Mouse (Mus musculus): Measurements from ENCODE around the gene Acbd3. TPM values are rescaled to one million over a fixed set of nuclear protein-coding genes. Genes with fewer than 3 reads are reported as not detected.

Acbd3 gene
- total RNA-seq (2022) = 10 to 100 TPM; 48.1 to 51.3 (median 50.6) TPM

GRCm38 (mm10) chr1:180725704-180726179 lies at the start of gene Acbd3:
TSS of gene Acbd3 (plus strand) at chr1:180726043.
- peak; percentile 89 for DNase-seq

- DNase-seq = peak; percentile 42
Measured at GRCm38 (mm10) chr1:180691284-180691683, 34.6 kb upstream of the Acbd3 start.

- DNase-seq = no peak
Measured at GRCm38 (mm10) chr1:180696626-180697352, 29.1 kb upstream of the Acbd3 start, which contains the start of gene Mixl1. TSS of gene Mixl1 (minus strand) at chr1:180697034.

- no peak for DNase-seq
Measured at GRCm38 (mm10) chr1:180698063-180698462, 27.8 kb upstream of the Acbd3 start.

- DNase-seq = no peak
Measured at GRCm38 (mm10) chr1:180703400-180703799, 22.4 kb upstream of the Acbd3 start.

- no peak for DNase-seq
Measured at GRCm38 (mm10) chr1:180707368-180707767, 18.5 kb upstream of the Acbd3 start.

- DNase-seq = no peak
Measured at GRCm38 (mm10) chr1:180707813-180708212, 18.0 kb upstream of the Acbd3 start.

GRCm38 (mm10) chr1:180708935-180709776 lies 16.7 kb upstream of the Acbd3 start:
- no peak for DNase-seq

GRCm38 (mm10) chr1:180718756-180719155 lies 7.1 kb upstream of the Acbd3 start:
- DNase-seq = no peak

GRCm38 (mm10) chr1:180719483-180719882 lies 6.4 kb upstream of the Acbd3 start:
- no peak for DNase-seq

GRCm38 (mm10) chr1:180719951-180720689 lies 5.7 kb upstream of the Acbd3 start:
- peak; percentile 60 for DNase-seq

GRCm38 (mm10) chr1:180722608-180723007 lies 3.2 kb upstream of the Acbd3 start:
- DNase-seq = no peak

GRCm38 (mm10) chr1:180723701-180724238 lies 2.1 kb upstream of the Acbd3 start:
- no peak for DNase-seq

GRCm38 (mm10) chr1:180726183-180726582 lies 340 bp downstream of the Acbd3 start:
- peak; percentile 45 for DNase-seq

- no peak for DNase-seq
Measured at GRCm38 (mm10) chr1:180729231-180729630, 3.4 kb downstream of the Acbd3 start.

- DNase-seq = no peak
Measured at GRCm38 (mm10) chr1:180747827-180748226, 22.0 kb downstream of the Acbd3 start.

GRCm38 (mm10) chr1:180752115-180752514 lies 26.3 kb downstream of the Acbd3 start:
- no peak for DNase-seq

GRCm38 (mm10) chr1:180754376-180754775 lies 28.5 kb downstream of the Acbd3 start:
- DNase-seq = no peak

- DNase-seq = no peak
Measured at GRCm38 (mm10) chr1:180756711-180757110, 30.9 kb downstream of the Acbd3 start.

GRCm38 (mm10) chr1:180757252-180757955 lies 31.6 kb downstream of the Acbd3 start:
- DNase-seq = no peak

GRCm38 (mm10) chr1:180757956-180758520 lies 32.2 kb downstream of the Acbd3 start:
- DNase-seq = peak; percentile 29

Measured in adrenal gland, adult 8-10 months (tissue).